Mouse (Mus musculus) effector memory CD4-positive, alpha-beta T cell, adult 5 months (primary cell): ENCODE results near the gene Zdhhc21. TPM values are rescaled to one million over a fixed set of nuclear protein-coding genes. Genes with fewer than 3 reads are reported as not detected.

Experiments
- polyA plus RNA-seq: library from polyadenylated mRNA; unstranded; fragments of 100-300 nt; shearing (Covaris generic); gene quantifications from one replicate; pipeline ENCODE4 v1.2.1, GENCODE M21; 2017

Zdhhc21 gene
- 21.0 TPM for polyA plus RNA-seq

GRCm38 (mm10) chr4:82859131-82860125, at the start of gene Zdhhc21:
Gene Zdhhc21, minus strand, starts transcription at chr4:82859958.

GRCm38 (mm10) chr4:82884636-82885534, 25.1 kb upstream of the Zdhhc21 start, which contains the start of gene Cer1:
Gene Cer1, minus strand, starts transcription at chr4:82885148.

Other genes with a start within 250 kb of the Zdhhc21 start
- 0.72 TPM for gene Nfib, start 154.2 kb downstream of the Zdhhc21 start, polyA plus RNA-seq
- gene Cer1, start 25.2 kb upstream of the Zdhhc21 start, polyA plus RNA-seq, result not detected
- gene Frem1, start 192.4 kb upstream of the Zdhhc21 start, polyA plus RNA-seq, result 0.46 TPM